In the genomic region with DNA sequence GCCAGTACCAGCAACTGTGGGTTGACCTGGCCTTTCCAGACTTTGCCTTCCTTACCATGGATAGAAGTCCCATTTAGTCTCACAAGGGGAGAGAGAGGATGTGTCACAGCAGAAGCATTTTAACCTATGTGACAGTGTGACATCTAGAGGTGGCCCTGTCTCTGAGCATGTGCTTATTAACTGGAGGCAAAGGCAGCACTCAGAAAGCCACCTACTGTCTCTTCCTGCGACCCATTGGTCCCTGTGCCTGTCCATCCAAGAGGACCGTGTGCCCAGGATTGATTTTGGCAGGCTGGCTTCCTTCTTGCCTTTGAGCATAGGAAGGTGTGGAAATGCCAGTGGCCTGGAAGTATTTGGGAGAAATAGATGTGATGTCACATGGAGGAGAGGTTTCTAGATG, we compare ENCODE assay signal across 10 mouse cellular contexts. TPM values are rescaled to one million over a fixed set of nuclear protein-coding genes. Genes with fewer than 3 reads are reported as not detected.
DNase-seq lines count a peak whose midpoint lies in the region; ATAC-seq and TF ChIP-seq lines count a peak whose summit lies in the region.
"Had no signal": no experiment of that assay in that cellular context is flagged by ENCODE, and none has a peak within 500 bp of the region (broad histone marks: within the 10 kb centered on the region; RNA-seq: fewer than 3 reads in every experiment).

No protein-coding gene starts in this region.

- TF ChIP-seq EP300 in heart, adult 2 months (IDR thresholded peaks at IDR 0.05; ENCODE audit: insufficient read depth, low read depth, low read length), result no peak

- H3K4me1 ChIP-seq in heart, embryonic 12.5 days (replicated peaks), result peaks cover 91% of the 10 kb centered on the region
- H3K4me1 ChIP-seq in heart, adult 2 months (ENCODE audit: control insufficient read depth, insufficient read depth, low read length), result peaks cover 13% of the 10 kb centered on the region
- peaks cover 97% of the 10 kb centered on the region for H3K4me1 ChIP-seq in E14TG2a.4 (replicated peaks; ENCODE audit: low read depth, low read length)
- peaks cover 15% of the 10 kb centered on the region for H3K4me1 ChIP-seq in forebrain, embryonic 11.5 days (replicated peaks; ENCODE audit: control insufficient read depth, insufficient read depth, low read length)
- peaks cover 97% of the 10 kb centered on the region for H3K4me1 ChIP-seq in limb, embryonic 12.5 days (replicated peaks)

- no peak for TF ChIP-seq CTCF in heart, adult 2 months (IDR thresholded peaks at IDR 0.05)
- no peak for TF ChIP-seq CTCF in E14TG2a.4 (conservative IDR thresholded peaks at IDR 0.05; ENCODE audit: low read length)

- intact Hi-C loops in heart, adult 2 months (cut with DNase I), result no loop called here

- DNase-seq in heart, adult 2 months, result no peak
- DNase-seq in forebrain, embryonic 11.5 days (ENCODE audit: low spot score), result no peak
- DNase-seq in layer of hippocampus, adult 11-12 months (ENCODE audit: low spot score), result no peak
- DNase-seq in thymus, postnatal 36 days, result no peak
- no peak for DNase-seq in urinary bladder, postnatal 36 days (ENCODE audit: low spot score in 2 of 2)
- DNase-seq: kidney, adult 11 months had no signal

- ATAC-seq in heart, embryonic 12.5 days (ENCODE audit: insufficient number of reproducible peaks, low FRiP score), result no peak
- ATAC-seq in forebrain, embryonic 11.5 days (replicated peaks; ENCODE audit: low FRiP score), result no peak
- no peak for ATAC-seq in limb, embryonic 12.5 days (ENCODE audit: insufficient number of reproducible peaks, insufficient read depth, low FRiP score, low TSS enrichment, low read depth)

- H3K9me3 ChIP-seq in heart, embryonic 12.5 days (replicated peaks), result no peaks in the 10 kb centered on the region
- H3K9me3 ChIP-seq in E14TG2a.4 (ENCODE audit: low read length), result no peaks in the 10 kb centered on the region
- no peaks in the 10 kb centered on the region for H3K9me3 ChIP-seq in forebrain, embryonic 11.5 days (ENCODE audit: control insufficient read depth, low read length)
- no peaks in the 10 kb centered on the region for H3K9me3 ChIP-seq in limb, embryonic 12.5 days
- H3K9me3 ChIP-seq: liver, embryonic 15.5 days had no signal

- 0 out of 2 replicates have a peak overlapping the region, but pooled peaks have one; percentile 24 for H3K4me2 ChIP-seq in heart, embryonic 12.5 days
- H3K4me2 ChIP-seq in forebrain, embryonic 11.5 days (ENCODE audit: low read depth, low read length, severe bottlenecking), result no peak overlapping the region
- peak overlapping the region; percentile 40 for H3K4me2 ChIP-seq in limb, embryonic 12.5 days
- H3K4me2 ChIP-seq: liver, embryonic 15.5 days had no signal

- no peak for TF ChIP-seq POLR2A in heart, adult 2 months (IDR thresholded peaks at IDR 0.05; ENCODE audit: insufficient read depth, low read depth, low read length)

- H3K4me3 ChIP-seq in heart, embryonic 12.5 days, result no peak overlapping the region
- no peak overlapping the region for H3K4me3 ChIP-seq in heart, adult 2 months
- peak overlapping the region; percentile 26; the same call in 1 of the 2 replicates for H3K4me3 ChIP-seq in E14TG2a.4 (replicated peaks; ENCODE audit: low read length)
- H3K4me3 ChIP-seq in forebrain, embryonic 11.5 days (ENCODE audit: low read depth, low read length), result no peak overlapping the region
- no peak overlapping the region for H3K4me3 ChIP-seq in limb, embryonic 12.5 days (replicated peaks)
- H3K4me3 ChIP-seq: liver, embryonic 15.5 days had no signal

- H3K9ac ChIP-seq in heart, embryonic 12.5 days, result no peak overlapping the region
- no peak overlapping the region for H3K9ac ChIP-seq in heart, adult 2 months (ENCODE audit: low read depth, low read length)
- H3K9ac ChIP-seq in forebrain, embryonic 11.5 days (ENCODE audit: low read length), result peak overlapping the region; percentile 29; the same call in 1 of the 2 replicates
- H3K9ac ChIP-seq in limb, embryonic 12.5 days (replicated peaks), result no peak overlapping the region
- H3K9ac ChIP-seq: liver, embryonic 15.5 days had no signal

- peak overlapping the region; percentile 80 for H3K27ac ChIP-seq in heart, embryonic 12.5 days (ENCODE audit: poor library complexity, severe bottlenecking)
- no peak overlapping the region for H3K27ac ChIP-seq in heart, adult 2 months
- peak overlapping the region; percentile 31; the same call in 1 of the 2 replicates for H3K27ac ChIP-seq in forebrain, embryonic 11.5 days (ENCODE audit: low read depth, low read length)
- H3K27ac ChIP-seq in limb, embryonic 12.5 days, result peak overlapping the region; percentile 98
- H3K27ac ChIP-seq: liver, embryonic 15.5 days had no signal

- no peaks in the 10 kb centered on the region for H3K27me3 ChIP-seq in heart, embryonic 12.5 days (replicated peaks)
- no peaks in the 10 kb centered on the region for H3K27me3 ChIP-seq in heart, adult 2 months (ENCODE audit: control insufficient read depth, insufficient read depth, low read length)
- no peaks in the 10 kb centered on the region for H3K27me3 ChIP-seq in E14TG2a.4 (ENCODE audit: insufficient read depth, low read length)
- no peaks in the 10 kb centered on the region for H3K27me3 ChIP-seq in forebrain, embryonic 11.5 days (ENCODE audit: control insufficient read depth, insufficient read depth, low read length)
- H3K27me3 ChIP-seq in limb, embryonic 12.5 days, result no peaks in the 10 kb centered on the region
- H3K27me3 ChIP-seq: liver, embryonic 15.5 days had no signal

- H3K36me3 ChIP-seq in heart, embryonic 12.5 days, result no peaks in the 10 kb centered on the region
- no peaks in the 10 kb centered on the region for H3K36me3 ChIP-seq in heart, adult 2 months (ENCODE audit: control insufficient read depth, insufficient read depth, low read length)
- H3K36me3 ChIP-seq in E14TG2a.4 (ENCODE audit: insufficient read depth, low read length), result no peaks in the 10 kb centered on the region
- no peaks in the 10 kb centered on the region for H3K36me3 ChIP-seq in forebrain, embryonic 11.5 days (ENCODE audit: control insufficient read depth, insufficient read depth, low read length)
- no peaks in the 10 kb centered on the region for H3K36me3 ChIP-seq in limb, embryonic 12.5 days
- H3K36me3 ChIP-seq: liver, embryonic 15.5 days had no signal

- no peaks in the 10 kb centered on the region for H3K79me2 ChIP-seq in heart, adult 2 months (replicated peaks; ENCODE audit: control insufficient read depth, insufficient read depth, low read length)

- 43% methylated on average over 2 of the region's 2 CpGs for WGBS in heart, embryonic 12.5 days
- 52% methylated on average over 2 of the region's 2 CpGs for WGBS in heart, adult 2 months
- WGBS in forebrain, embryonic 11.5 days, result 59% methylated on average over 2 of the region's 2 CpGs
- WGBS in limb, embryonic 12.5 days, result 33% methylated on average over 2 of the region's 2 CpGs

RNA-seq across cellular contexts. Expression of gene Igsf3, which starts 22.0 kb away (rescaled TPM):
- polyA plus RNA-seq in heart, embryonic 12.5 days (2016; fragmentation: Nextera tagmentation; extraction: Ambion mirVana), result 46.6 and 46.8 TPM in 2 replicates
- 10 to 100 TPM; 11.4 to 11.8 TPM for total RNA-seq in heart, adult 2 months (2021)
- 3.9 and 6.8 TPM in 2 replicates for polyA plus RNA-seq in heart, adult 2 months (2012; rRNA removed)
- polyA plus RNA-seq in forebrain, embryonic 11.5 days (2014; fragmentation: Nextera tagmentation; extraction: Ambion mirVana), result 19.1 and 19.3 TPM in 2 replicates
- 95.2 and 104 TPM in 2 replicates for polyA plus RNA-seq in limb, embryonic 12.5 days (2016; fragmentation: Nextera tagmentation; extraction: Ambion mirVana)
